Mouse (Mus musculus): ENCODE measurements around the gene Cep57. TPM values are rescaled to one million over a fixed set of nuclear protein-coding genes. Genes with fewer than 3 reads are reported as not detected.

Gene Cep57
- polyA plus RNA-seq, 1 experiment from 2014 or later = 69.6 TPM

DNA sequence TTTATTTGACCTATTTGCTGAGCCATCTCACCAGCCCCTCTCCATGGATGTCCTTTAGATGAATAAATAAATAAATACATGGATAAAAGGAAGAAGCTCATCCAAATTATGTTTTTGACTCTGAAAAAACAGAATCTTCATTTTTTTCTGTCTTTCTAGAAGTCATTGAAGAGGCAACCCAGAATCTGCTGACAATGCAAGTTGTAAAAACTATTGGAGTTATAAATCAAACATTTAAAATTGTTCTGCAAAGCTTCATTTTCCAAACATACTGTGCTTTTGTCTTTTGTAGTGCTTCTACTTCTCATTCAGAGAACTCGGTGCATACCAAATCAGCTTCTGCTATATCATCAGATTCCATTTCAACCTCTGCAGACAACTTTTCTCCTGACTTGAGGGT lies 44.9 kb downstream of the Cep57 start:
- H3K4me3 ChIP-seq = no peak overlapping the region
- no peak for ATAC-seq
- H3K27me3 ChIP-seq = no peaks in the 10 kb centered on the region
- no peaks in the 10 kb centered on the region for H3K4me1 ChIP-seq
- no peak overlapping the region for H3K9ac ChIP-seq
- no peak overlapping the region for H3K4me2 ChIP-seq
- no peaks in the 10 kb centered on the region for H3K9me3 ChIP-seq (replicated peaks)
- H3K27ac ChIP-seq = no peak overlapping the region
- WGBS = 100% methylated on average over 1 of the region's 1 CpGs
- peaks cover 14% of the 10 kb centered on the region for H3K36me3 ChIP-seq (ENCODE audit: poor library complexity, severe bottlenecking)

DNA sequence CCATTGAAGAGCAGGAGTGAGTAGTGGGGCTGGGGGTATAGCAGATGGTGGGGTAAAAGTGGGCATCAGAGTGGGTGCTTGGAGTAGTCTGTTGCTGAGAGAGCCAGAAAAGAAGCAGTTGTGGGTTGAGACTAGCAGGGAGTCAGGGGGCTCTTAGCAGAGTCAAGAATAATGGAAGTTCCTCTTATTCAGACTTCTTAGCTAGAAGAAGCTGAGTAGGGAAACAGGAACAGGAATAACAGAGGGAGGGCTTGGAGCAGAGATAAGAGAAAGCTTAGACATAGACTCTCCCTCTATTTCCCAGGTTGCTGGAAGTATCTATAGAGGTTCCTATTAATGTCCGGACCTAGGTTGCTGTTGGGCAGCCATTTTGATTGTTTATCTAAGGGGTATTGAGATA lies 52.2 kb downstream of the Cep57 start:
- Histone ChIP-seq H3K4me2 (no peak overlapping the region), H3K36me3 (ENCODE audit: poor library complexity, severe bottlenecking) (no peaks in the 10 kb centered on the region), H3K27me3 (no peaks in the 10 kb centered on the region), H3K27ac (no peak overlapping the region), H3K9ac (no peak overlapping the region), H3K4me1 (no peaks in the 10 kb centered on the region), H3K4me3 (no peak overlapping the region), H3K9me3 (replicated peaks) (no peaks in the 10 kb centered on the region)
- ATAC-seq = no peak
- WGBS = 97% methylated on average over 1 of the region's 1 CpGs

DNA sequence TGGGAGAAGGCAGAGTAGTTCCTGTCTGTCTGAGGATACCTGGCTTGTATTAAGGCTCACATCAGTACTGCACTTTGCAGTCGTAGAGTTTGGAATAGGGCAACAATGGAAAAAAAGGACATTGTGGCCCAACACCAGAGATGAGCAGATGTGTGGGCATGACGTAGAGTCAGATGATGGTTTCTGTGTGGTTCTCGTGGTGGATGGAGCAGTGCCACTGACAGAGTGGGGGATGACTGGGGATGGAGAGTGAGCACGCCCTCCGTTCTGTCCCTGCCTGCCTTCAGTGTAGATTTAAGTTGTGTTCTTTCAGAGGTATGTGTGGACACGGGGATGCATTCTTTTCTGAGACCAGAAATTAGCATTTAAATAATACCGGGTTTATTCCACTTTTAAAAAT lies 60.3 kb downstream of the Cep57 start:
- 85% methylated on average over 7 of the region's 7 CpGs for WGBS
- H3K9me3 ChIP-seq (replicated peaks) = no peaks in the 10 kb centered on the region
- H3K36me3 ChIP-seq (ENCODE audit: poor library complexity, severe bottlenecking) = no peaks in the 10 kb centered on the region
- peaks cover 21% of the 10 kb centered on the region; the same call in 1 of the 2 replicates for H3K4me1 ChIP-seq
- H3K27me3 ChIP-seq = no peaks in the 10 kb centered on the region
- H3K4me2 ChIP-seq = no peak overlapping the region
- H3K9ac ChIP-seq = no peak overlapping the region
- no peak overlapping the region for H3K27ac ChIP-seq
- H3K4me3 ChIP-seq = no peak overlapping the region
- no peak for ATAC-seq

DNA sequence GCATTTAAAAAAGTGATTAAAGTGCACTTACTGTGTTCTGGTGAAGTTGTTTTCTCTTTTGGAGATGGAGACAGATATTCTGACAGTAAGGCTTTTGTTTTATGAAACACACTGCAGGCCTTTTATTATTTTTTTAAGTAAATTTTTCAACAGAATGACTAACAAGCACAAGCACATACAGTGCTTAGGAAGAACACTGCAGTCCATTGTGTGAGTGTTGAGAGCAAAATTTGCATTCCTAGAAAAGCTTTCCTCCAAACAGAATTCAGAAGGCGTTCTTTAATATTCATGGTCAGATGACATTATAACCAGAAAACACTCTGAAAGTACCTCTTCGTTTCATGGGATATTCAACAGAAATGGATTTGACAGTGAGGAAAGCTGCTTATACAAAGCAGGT lies 61.3 kb downstream of the Cep57 start:
- 57% methylated on average over 2 of the region's 2 CpGs for WGBS
- Histone ChIP-seq H3K36me3 (ENCODE audit: poor library complexity, severe bottlenecking) (no peaks in the 10 kb centered on the region), H3K27ac (no peak overlapping the region), H3K27me3 (no peaks in the 10 kb centered on the region), H3K9me3 (replicated peaks) (no peaks in the 10 kb centered on the region), H3K4me2 (no peak overlapping the region), H3K9ac (no peak overlapping the region), H3K4me1 (peaks cover 21% of the 10 kb centered on the region; the same call in 1 of the 2 replicates), H3K4me3 (no peak overlapping the region)
- ATAC-seq = no peak; the same call in 1 of the 2 replicates

DNA sequence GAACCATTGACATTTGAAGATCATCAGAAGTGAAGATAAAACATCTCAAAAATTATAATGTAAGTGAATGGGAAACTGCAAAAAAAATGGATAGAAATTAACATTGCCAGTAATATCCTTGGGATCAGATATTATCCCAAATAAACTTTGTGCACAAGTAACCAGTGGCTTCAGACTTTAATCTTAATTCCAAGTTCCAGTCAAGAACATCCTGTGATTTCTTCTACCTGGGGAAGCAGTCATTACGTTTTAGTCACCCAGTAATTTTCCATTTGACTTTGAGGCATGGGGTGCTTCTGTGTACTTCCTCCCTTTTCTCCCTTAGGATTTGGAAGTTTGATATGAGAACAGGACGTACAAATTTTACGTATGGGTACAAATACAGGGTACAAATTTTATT lies 66.5 kb downstream of the Cep57 start:
- Histone ChIP-seq H3K27me3 (no peaks in the 10 kb centered on the region), H3K9me3 (replicated peaks) (no peaks in the 10 kb centered on the region), H3K4me3 (no peak overlapping the region), H3K36me3 (ENCODE audit: poor library complexity, severe bottlenecking) (no peaks in the 10 kb centered on the region), H3K4me2 (no peak overlapping the region), H3K4me1 (peaks cover 11% of the 10 kb centered on the region; the same call in 1 of the 2 replicates), H3K27ac (no peak overlapping the region), H3K9ac (no peak overlapping the region)
- no peak for ATAC-seq
- 99% methylated on average over 3 of the region's 3 CpGs for WGBS

Other genes with a start within 250 kb of the Cep57 start
- gene Mtmr2, start 78.7 kb downstream of the Cep57 start, polyA plus RNA-seq (2015; fragmentation: Nextera tagmentation; extraction: Ambion mirVana) = 64.1 and 69.3 TPM in 2 replicates
- gene Fam76b, start 609 bp upstream of the Cep57 start, polyA plus RNA-seq (2015; fragmentation: Nextera tagmentation; extraction: Ambion mirVana) = 26.7 and 29.0 TPM in 2 replicates

Data from forebrain, embryonic 13.5 days (tissue).